In genomic region chr10:98742822-98743605, GRCm38 (mm10) we compare ENCODE assay signal across 9 mouse cellular contexts.
DNase-seq lines count a peak whose midpoint lies in the region; ATAC-seq and TF ChIP-seq lines count a peak whose summit lies in the region.
"Had no signal": no experiment of that assay in that cellular context is flagged by ENCODE, and none has a peak within 500 bp of the region (broad histone marks: within the 10 kb centered on the region; RNA-seq: fewer than 3 reads in every experiment).

No protein-coding gene starts in this region.

- H3K9me3 ChIP-seq in heart, embryonic 14.5 days (ENCODE audit: control insufficient read depth, low read length), result no peaks in the 10 kb centered on the region
- H3K9me3 ChIP-seq in heart, embryonic 11.5 days (replicated peaks; ENCODE audit: control insufficient read depth, low read length), result no peaks in the 10 kb centered on the region
- H3K9me3 ChIP-seq in forebrain, embryonic 16.5 days (ENCODE audit: control insufficient read depth, low read length), result no peaks in the 10 kb centered on the region
- H3K9me3 ChIP-seq: liver, embryonic 13.5 days had no signal

- peaks cover 4 to 5% of the 10 kb centered on the region in 2 experiments; a peak in 3 of 4 replicates for H3K4me1 ChIP-seq in heart, embryonic 14.5 days (ENCODE audit: control insufficient read depth in 2 of 2, insufficient read depth in 2 of 2, low read length in 2 of 2)
- no peaks in the 10 kb centered on the region for H3K4me1 ChIP-seq in heart, embryonic 11.5 days (ENCODE audit: control insufficient read depth, insufficient read depth, low read length)
- no peaks in the 10 kb centered on the region; the same call in 1 of the 2 replicates for H3K4me1 ChIP-seq in cortical plate, adult 2 months (ENCODE audit: control insufficient read depth, insufficient read depth, low read length)
- H3K4me1 ChIP-seq in forebrain, embryonic 16.5 days (replicated peaks; ENCODE audit: control insufficient read depth, insufficient read depth, low read length), result no peaks in the 10 kb centered on the region

- 51% methylated on average over 16 of the region's 16 CpGs for WGBS in heart, embryonic 14.5 days
- 60% methylated on average over 16 of the region's 16 CpGs for WGBS in heart, embryonic 11.5 days (ENCODE audit: insufficient replicate concordance)
- 81% methylated on average over 16 of the region's 16 CpGs for WGBS in forebrain, embryonic 16.5 days

- H3K27me3 ChIP-seq in heart, embryonic 14.5 days (ENCODE audit: control insufficient read depth, insufficient read depth, low read length), result no peaks in the 10 kb centered on the region
- no peaks in the 10 kb centered on the region for H3K27me3 ChIP-seq in heart, embryonic 11.5 days (ENCODE audit: control insufficient read depth, insufficient read depth, low read length)
- no peaks in the 10 kb centered on the region for H3K27me3 ChIP-seq in forebrain, embryonic 16.5 days (replicated peaks; ENCODE audit: control insufficient read depth, insufficient read depth, low read length)
- H3K27me3 ChIP-seq: liver, embryonic 13.5 days had no signal

- ATAC-seq in heart, embryonic 14.5 days (ENCODE audit: insufficient number of reproducible peaks, insufficient read depth, low FRiP score, low read depth), result no peak
- no peak for ATAC-seq in heart, embryonic 11.5 days (replicated peaks; ENCODE audit: insufficient number of reproducible peaks, low FRiP score, low TSS enrichment)
- ATAC-seq in forebrain, embryonic 16.5 days, result no peak
- no peak for ATAC-seq in granulocyte monocyte progenitor cell, adult 5-6 weeks (replicated peaks; ENCODE audit: poor library complexity, severe bottlenecking)

- peak; percentile 36; the same call in 1 of the 2 replicates for TF ChIP-seq POLR2A in cortical plate, adult 2 months (IDR thresholded peaks at IDR 0.05; ENCODE audit: extremely low read depth, insufficient read depth, low read length)

- no peaks in the 10 kb centered on the region for H3K36me3 ChIP-seq in heart, embryonic 14.5 days (ENCODE audit: control insufficient read depth, insufficient read depth, low read length)
- H3K36me3 ChIP-seq in heart, embryonic 11.5 days (ENCODE audit: control insufficient read depth, insufficient read depth, low read length), result no peaks in the 10 kb centered on the region
- no peaks in the 10 kb centered on the region for H3K36me3 ChIP-seq in forebrain, embryonic 16.5 days (ENCODE audit: control insufficient read depth, insufficient read depth)
- H3K36me3 ChIP-seq: liver, embryonic 13.5 days had no signal

- 0 out of 2 replicates have a peak overlapping the region, but pooled peaks have one; percentile 6 for H3K4me2 ChIP-seq in heart, embryonic 14.5 days (ENCODE audit: low read length)
- no peak overlapping the region for H3K4me2 ChIP-seq in heart, embryonic 11.5 days
- H3K4me2 ChIP-seq in forebrain, embryonic 16.5 days (ENCODE audit: low read length), result no peak overlapping the region
- H3K4me2 ChIP-seq: liver, embryonic 13.5 days had no signal

- TF ChIP-seq CTCF in cortical plate, adult 2 months (IDR thresholded peaks at IDR 0.05; ENCODE audit: extremely low read depth, insufficient read depth, low read length), result no peak

- intact Hi-C loops in left cerebral cortex, postnatal 25 days (cut with DNase I), result loop anchor here (5.0 kb wide), 1 partner anchor 169 kb away; the partner anchor contains the start of gene Atp2b1

- H3K9ac ChIP-seq in heart, embryonic 14.5 days (ENCODE audit: low read length), result no peak overlapping the region
- H3K9ac ChIP-seq in heart, embryonic 11.5 days (ENCODE audit: low read depth, low read length), result no peak overlapping the region
- no peak overlapping the region for H3K9ac ChIP-seq in forebrain, embryonic 16.5 days (replicated peaks; ENCODE audit: low read depth, low read length)
- H3K9ac ChIP-seq: liver, embryonic 13.5 days had no signal

- H3K27ac ChIP-seq in heart, embryonic 14.5 days (replicated peaks in 1 of 2; ENCODE audit: control insufficient read depth in 1 of 2, insufficient read depth in 1 of 2, low read depth in 2 of 2, low read length in 2 of 2), result no peak overlapping the region
- H3K27ac ChIP-seq in heart, embryonic 11.5 days (ENCODE audit: low read depth, low read length), result no peak overlapping the region
- peak overlapping the region; percentile 11; the same call in 1 of the 2 replicates for H3K27ac ChIP-seq in cortical plate, adult 2 months (ENCODE audit: insufficient read depth, low read length)
- no peak overlapping the region for H3K27ac ChIP-seq in forebrain, embryonic 16.5 days (ENCODE audit: low read length)
- H3K27ac ChIP-seq: liver, embryonic 13.5 days had no signal

- peak; percentile 25 for DNase-seq in adrenal gland, adult 8-10 months
- DNase-seq in left cerebral cortex, postnatal 25 days (ENCODE audit: low spot score in 2 of 2), result peak; percentile 51 to 86
- no peak for DNase-seq in embryo, embryonic 10.5 days (ENCODE audit: low spot score)
- DNase-seq: liver, embryonic 13.5 days had no signal

- no peak overlapping the region for H3K4me3 ChIP-seq in heart, embryonic 14.5 days (ENCODE audit: control insufficient read depth in 1 of 2, insufficient read depth in 1 of 2, low read depth in 1 of 2, low read length in 2 of 2)
- H3K4me3 ChIP-seq in heart, embryonic 11.5 days (ENCODE audit: low read depth, low read length), result no peak overlapping the region
- no peak overlapping the region for H3K4me3 ChIP-seq in cortical plate, adult 2 months (ENCODE audit: insufficient read depth, low read length)
- no peak overlapping the region for H3K4me3 ChIP-seq in forebrain, embryonic 16.5 days (replicated peaks; ENCODE audit: low read length)
- H3K4me3 ChIP-seq: liver, embryonic 13.5 days had no signal
